Mouse (Mus musculus) ES-E14 (cell line): ENCODE results near the gene Snx14. TPM values are rescaled to one million over a fixed set of nuclear protein-coding genes. Genes with fewer than 3 reads are reported as not detected.

Experiments used
- DNase-seq: peaks from one replicate; pipeline ENCODE4 v3.0.0-alpha.2; 2013; ENCODE audit warnings: low read depth, low spot score
- H3K27ac ChIP-seq: 2 replicates; pipeline ENCODE4 v1.5.1; 2012; ENCODE audit warnings: low read depth, mild to moderate bottlenecking, low read length, moderate library complexity, mixed read lengths; ENCODE audit not compliant: poor library complexity, insufficient read depth, severe bottlenecking
- H3K36me3 ChIP-seq: 2 replicates; pipeline ENCODE4 v1.6.1; 2012; ENCODE audit warnings: mild to moderate bottlenecking, low read length, moderate library complexity, mixed read lengths; ENCODE audit not compliant: control insufficient read depth, poor library complexity, insufficient read depth, severe bottlenecking
- H3K4me1 ChIP-seq, 2 experiments: fragments of 150-350 bp in 1 of 2; sonication (generic) in 1 of 2; 2 replicates each; pipeline ENCODE4 v1.6.1; 2012; ENCODE audit warnings: low read length in 2 of 2, mild to moderate bottlenecking in 1 of 2, mixed read lengths in 1 of 2; ENCODE audit not compliant: control insufficient read depth in 2 of 2, insufficient read depth in 2 of 2, poor library complexity in 1 of 2
- H3K4me3 ChIP-seq, 2 experiments: fragments of 150-350 bp in 1 of 2; sonication (generic) in 1 of 2; 2 replicates each; pipeline ENCODE4 v1.5.1; 2012; ENCODE audit warnings: low read length in 2 of 2, low read depth in 1 of 2, mild to moderate bottlenecking in 1 of 2, mixed read lengths in 1 of 2; ENCODE audit not compliant: insufficient read depth in 1 of 2, poor library complexity in 1 of 2, severe bottlenecking in 1 of 2
- H3K9ac ChIP-seq: 2 replicates; pipeline ENCODE4 v1.6.1; 2012; ENCODE audit warnings: low read depth, mild to moderate bottlenecking, low read length, mixed read lengths; ENCODE audit not compliant: poor library complexity, insufficient read depth, severe bottlenecking
- H3K9me3 ChIP-seq: fragments of 150-350 bp; sonication (generic); 2 replicates; pipeline ENCODE4 v1.6.1; 2012; ENCODE audit warnings: low read depth, mild to moderate bottlenecking, low read length; ENCODE audit not compliant: control insufficient read depth, insufficient read depth
- CHD2 ChIP-seq: IDR thresholded peaks from 2 replicates; pipeline ENCODE4 v1.6.1; 2014; ENCODE audit warnings: mild to moderate bottlenecking, low read depth, low read length, inconsistent platforms
- HCFC1 ChIP-seq: IDR thresholded peaks from 2 replicates; pipeline ENCODE4 v1.6.1; 2012; ENCODE audit warnings: low read length, inconsistent platforms, borderline replicate concordance; ENCODE audit not compliant: insufficient read depth
- MAFK ChIP-seq: IDR thresholded peaks from 2 replicates; pipeline ENCODE4 v1.6.1; 2014; ENCODE audit warnings: mild to moderate bottlenecking, low read depth, low read length, inconsistent platforms; ENCODE audit not compliant: insufficient read depth
- ZC3H11A ChIP-seq: IDR thresholded peaks from 2 replicates; pipeline ENCODE4 v1.6.1; 2012; ENCODE audit warnings: low read depth, mild to moderate bottlenecking, inconsistent platforms, low read length, borderline replicate concordance
- ZNF384 ChIP-seq: IDR thresholded peaks from 2 replicates; pipeline ENCODE4 v1.6.1; 2012; ENCODE audit warnings: low read depth, low read length, inconsistent platforms
- in situ Hi-C, 2 experiments: fragments of 600-800 bp; cut with MboI; formaldehyde crosslinking; loops; one replicate each; pipeline ENCODE4 v1.15.1; 2025; ENCODE audit warnings: low sequenced_read_pairs in 2 of 2, inconsistent platforms in 1 of 2; ENCODE audit not compliant: unreplicated experiment in 2 of 2
- total RNA-seq: library from RNA; depleted of rRNA; stranded (reverse); fragments of 300-350 nt; gene quantifications from 2 replicates; pipeline ENCODE4 v1.2.3, GENCODE M21; 2012

Gene Snx14
- total RNA-seq, 1 experiment, result 35.2 TPM

DNA sequence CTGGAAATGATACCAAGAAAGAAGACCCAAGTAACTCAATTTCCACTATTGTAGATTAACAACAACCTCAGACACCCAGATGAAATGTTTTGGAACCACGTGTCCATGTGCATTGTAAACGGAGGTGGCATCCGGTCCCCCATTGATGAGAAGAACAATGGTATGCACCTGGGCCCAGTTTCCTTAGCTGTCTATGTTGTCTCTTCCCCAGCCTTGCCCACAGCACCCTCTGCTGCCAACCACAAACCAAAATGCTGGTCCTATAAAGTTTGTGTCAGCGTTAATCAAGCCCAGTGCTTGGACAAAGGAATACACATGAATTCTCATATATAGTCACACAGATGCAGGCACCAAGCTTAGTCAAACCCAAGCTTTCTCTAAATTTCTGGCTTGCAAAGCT lies 72.5 kb downstream of the Snx14 start:
- in situ Hi-C loops, result no loop called here
- peaks cover 1 to 4% of the 10 kb centered on the region in 2 experiments; a peak in 1 of 4 replicates for H3K4me1 ChIP-seq
- no peak for TF ChIP-seq CHD2
- no peak for TF ChIP-seq MAFK
- TF ChIP-seq ZC3H11A, result no peak
- no peak for TF ChIP-seq HCFC1
- TF ChIP-seq ZNF384, result no peak
- no peak for DNase-seq
- H3K9ac ChIP-seq, result no peak overlapping the region
- no peak overlapping the region for H3K27ac ChIP-seq
- no peak overlapping the region for H3K4me3 ChIP-seq
- no peaks in the 10 kb centered on the region for H3K36me3 ChIP-seq
- no peaks in the 10 kb centered on the region for H3K9me3 ChIP-seq

DNA sequence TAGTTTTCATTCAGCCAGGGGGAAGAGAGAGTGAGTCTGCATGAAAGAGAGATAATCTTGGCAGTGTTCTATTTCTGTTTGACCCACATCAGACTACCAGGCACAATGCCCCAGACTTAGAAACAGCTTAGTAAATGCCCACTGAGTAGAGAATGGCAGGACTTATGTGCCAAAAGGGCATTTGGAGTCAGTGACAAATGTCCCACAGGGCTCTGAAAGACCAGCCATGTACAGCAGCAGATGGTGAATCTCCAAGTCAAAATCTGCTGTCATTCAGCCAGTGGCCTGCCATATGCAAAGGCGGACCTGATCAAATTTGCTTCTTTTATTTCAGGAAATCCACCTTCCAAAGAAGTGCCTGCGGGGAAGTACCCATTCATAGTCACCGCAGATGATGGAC lies 75.7 kb downstream of the Snx14 start:
- peaks cover 1 to 5% of the 10 kb centered on the region in 2 experiments; a peak in 1 of 4 replicates for H3K4me1 ChIP-seq
- in situ Hi-C loops, result no loop called here
- H3K27ac ChIP-seq, result no peak overlapping the region
- H3K36me3 ChIP-seq, result no peaks in the 10 kb centered on the region
- H3K9me3 ChIP-seq, result no peaks in the 10 kb centered on the region
- DNase-seq, result no peak
- H3K9ac ChIP-seq, result no peak overlapping the region
- TF ChIP-seq CHD2 (no peak), ZNF384 (no peak), HCFC1 (no peak), ZC3H11A (no peak), MAFK (no peak)
- H3K4me3 ChIP-seq, result no peak overlapping the region

DNA sequence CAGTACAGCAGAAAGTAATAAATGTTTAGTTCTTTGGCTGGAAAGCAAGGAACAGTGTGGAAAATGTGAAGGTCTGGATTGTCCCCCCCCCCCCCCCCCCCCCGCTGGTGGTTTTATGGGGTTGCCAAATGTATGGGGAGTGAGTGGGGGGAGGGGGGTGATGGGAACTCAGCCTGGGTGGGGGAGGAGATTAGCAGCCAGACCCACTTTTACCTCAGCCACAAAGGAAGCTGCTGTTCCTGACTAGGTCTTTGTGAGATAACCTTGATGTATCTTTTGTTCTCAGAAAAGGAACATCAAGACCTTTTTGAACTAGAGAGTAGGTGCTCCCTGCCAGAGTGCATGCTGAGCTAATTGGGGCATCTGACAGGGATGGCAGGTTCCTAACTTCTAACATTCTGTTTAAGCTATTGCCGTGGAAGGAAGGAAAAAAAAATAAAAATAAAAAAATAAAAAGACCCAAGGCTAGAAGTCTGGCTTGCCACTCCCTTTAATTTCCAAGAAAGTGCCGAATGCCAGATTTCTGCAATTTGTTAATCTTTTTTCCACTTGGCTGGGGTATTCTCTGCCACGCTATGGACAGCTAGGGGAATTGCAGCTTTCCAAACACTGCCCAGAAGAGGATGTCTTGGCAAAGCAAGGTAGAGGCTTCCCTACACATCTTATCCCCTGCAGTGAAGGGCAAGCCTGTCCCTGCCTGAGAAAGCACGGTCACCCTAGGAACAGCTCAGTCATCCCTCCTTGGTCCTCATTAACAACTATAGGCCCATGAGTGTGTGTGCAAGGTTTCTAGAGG lies 76.5 kb downstream of the Snx14 start:
- Histone ChIP-seq H3K9ac (no peak overlapping the region), H3K4me1 (peaks cover 1 to 5% of the 10 kb centered on the region in 2 experiments; a peak in 1 of 4 replicates), H3K36me3 (no peaks in the 10 kb centered on the region), H3K27ac (no peak overlapping the region), H3K4me3 (no peak overlapping the region), H3K9me3 (no peaks in the 10 kb centered on the region)
- no peak for TF ChIP-seq HCFC1
- no peak for TF ChIP-seq MAFK
- peak; percentile 50 for TF ChIP-seq ZNF384
- TF ChIP-seq ZC3H11A, result no peak
- in situ Hi-C loops, result no loop called here
- DNase-seq, result peak; percentile 38

DNA sequence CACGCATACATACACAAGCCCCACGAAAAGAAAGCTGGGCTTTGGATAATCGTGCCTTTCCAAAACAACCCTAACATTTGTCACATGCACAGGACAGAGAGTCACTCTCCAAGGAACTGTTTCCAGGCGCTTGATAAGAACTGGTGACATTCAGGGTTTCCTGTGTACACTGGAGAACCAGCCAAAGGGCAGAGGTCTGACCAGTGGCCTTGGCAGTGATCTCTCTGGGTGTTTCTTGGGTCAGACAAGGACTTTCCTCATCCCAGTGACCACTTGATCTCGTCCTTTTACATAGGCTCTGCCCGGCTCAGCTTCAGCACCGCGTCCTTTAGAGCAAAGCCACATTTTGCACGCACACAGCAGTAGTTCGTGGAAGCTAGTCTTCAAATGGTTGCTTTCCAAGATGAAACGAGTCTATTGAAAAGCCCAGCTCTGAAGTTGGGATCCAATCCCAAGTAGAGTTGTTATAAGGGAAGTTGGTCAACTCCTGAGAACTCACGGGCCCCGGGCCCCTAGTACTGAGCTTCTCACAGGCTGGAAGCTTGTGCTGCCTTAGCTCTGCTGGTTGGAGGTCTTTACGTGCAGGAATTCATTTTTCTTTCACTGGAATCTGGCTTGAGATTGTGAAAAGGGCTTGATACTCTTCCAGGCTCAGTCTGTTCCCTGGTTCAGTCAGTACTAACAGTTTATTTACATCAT lies 77.4 kb downstream of the Snx14 start:
- H3K9me3 ChIP-seq, result no peaks in the 10 kb centered on the region
- TF ChIP-seq ZNF384 (no peak), CHD2 (no peak), MAFK (no peak), HCFC1 (no peak), ZC3H11A (no peak)
- no peaks in the 10 kb centered on the region for H3K36me3 ChIP-seq
- in situ Hi-C loops, result no loop called here
- no peak overlapping the region for H3K4me3 ChIP-seq
- no peak overlapping the region for H3K27ac ChIP-seq
- H3K9ac ChIP-seq, result no peak overlapping the region
- peaks cover 1 to 5% of the 10 kb centered on the region in 2 experiments; a peak in 1 of 4 replicates for H3K4me1 ChIP-seq
- DNase-seq, result no peak
